Mouse (Mus musculus) gastrocnemius, adult 18-20 months (tissue): ENCODE measurements around the gene D10Jhu81e. TPM values are rescaled to one million over a fixed set of nuclear protein-coding genes. Genes with fewer than 3 reads are reported as not detected.
A peak's percentile ranks its signal among the peaks of the same experiment; 100 is the strongest.
"Not testable (repeated sequence)": the region's sequence is repeated elsewhere in the genome, so short reads cannot be mapped to it uniquely, and the experiment has no call there.

Source experiments
- DNase-seq: peaks from one replicate; pipeline ENCODE4 v3.0.0; 2021; ENCODE audit warnings: low spot score
- long read RNA-seq, 2 experiments: library from polyadenylated mRNA; stranded (forward); transcript quantifications; one replicate each; pipeline ENCODE4 v2.0.0; 2021
- total RNA-seq, 2 experiments: library from RNA; stranded (reverse); gene quantifications; 2 replicates each; pipeline ENCODE4 v1.2.3; 2021

The D10Jhu81e gene
- 100 to 1,000 TPM; 258 to 262 TPM for total RNA-seq
- long read RNA-seq, experiment 1, transcript D10Jhu81e-201 (7 exons, 1,378 nt), result major isoform, 9 of 22 reads
- long read RNA-seq, experiment 1, partial matches to known transcripts, result 3 of 22 reads
- long read RNA-seq, experiment 1, other reads (novel, unspliced or antisense), result 10 of 22 reads
- long read RNA-seq, experiment 2, transcript D10Jhu81e-201 (7 exons, 1,378 nt), result major isoform, 12 of 23 reads
- long read RNA-seq, experiment 2, partial matches to known transcripts, result 1 of 23 reads
- long read RNA-seq, experiment 2, other reads (novel, unspliced or antisense), result 10 of 23 reads

- DNase-seq, result peak; percentile 99
These were observed at the start of gene D10Jhu81e for GRCm38 (mm10) chr10:78169281-78170042. TSS of gene D10Jhu81e (minus strand) at chr10:78169782.

- DNase-seq, result no peak
These were observed 49.0 kb upstream of the D10Jhu81e start for GRCm38 (mm10) chr10:78218576-78218975.

- no peak for DNase-seq
These were observed 46.9 kb upstream of the D10Jhu81e start for GRCm38 (mm10) chr10:78216376-78217083.

GRCm38 (mm10) chr10:78214371-78214770 lies 44.8 kb upstream of the D10Jhu81e start:
- no peak for DNase-seq

- no peak for DNase-seq
These were observed 41.7 kb upstream of the D10Jhu81e start for GRCm38 (mm10) chr10:78211311-78211710.

- DNase-seq, result no peak
These were observed 31.6 kb upstream of the D10Jhu81e start for GRCm38 (mm10) chr10:78201182-78201581.

- DNase-seq, result no peak
These were observed 23.4 kb upstream of the D10Jhu81e start for GRCm38 (mm10) chr10:78192933-78193332.

- DNase-seq, result not testable (repeated sequence)
These were observed 16.5 kb upstream of the D10Jhu81e start for GRCm38 (mm10) chr10:78186076-78186475.

- no peak for DNase-seq
These were observed 15.8 kb upstream of the D10Jhu81e start for GRCm38 (mm10) chr10:78185381-78185725.

GRCm38 (mm10) chr10:78184531-78185380 lies 15.2 kb upstream of the D10Jhu81e start, which contains the start of gene Pwp2:
TSS of gene Pwp2 (minus strand) at chr10:78185149.
- peak; percentile 89 for DNase-seq

- no peak for DNase-seq
These were observed 14.0 kb upstream of the D10Jhu81e start for GRCm38 (mm10) chr10:78183577-78183976.

GRCm38 (mm10) chr10:78182321-78182720 lies 12.7 kb upstream of the D10Jhu81e start:
- no peak for DNase-seq

GRCm38 (mm10) chr10:78174474-78174873 lies 4.9 kb upstream of the D10Jhu81e start:
- DNase-seq, result no peak

GRCm38 (mm10) chr10:78171581-78171980 lies 2.0 kb upstream of the D10Jhu81e start:
- no peak for DNase-seq

GRCm38 (mm10) chr10:78171057-78171456 lies 1.5 kb upstream of the D10Jhu81e start:
- no peak for DNase-seq

GRCm38 (mm10) chr10:78170445-78170844 lies 863 bp upstream of the D10Jhu81e start:
- DNase-seq, result no peak

GRCm38 (mm10) chr10:78168792-78169191 lies 790 bp downstream of the D10Jhu81e start:
- DNase-seq, result no peak

GRCm38 (mm10) chr10:78167775-78168174 lies 1.8 kb downstream of the D10Jhu81e start:
- DNase-seq, result no peak

GRCm38 (mm10) chr10:78167333-78167732 lies 2.2 kb downstream of the D10Jhu81e start:
- no peak for DNase-seq

- no peak for DNase-seq
These were observed 4.2 kb downstream of the D10Jhu81e start for GRCm38 (mm10) chr10:78165256-78166005.
